Mouse (Mus musculus) kidney, embryonic 16.5 days (tissue): ENCODE measurements around the gene Samd13. TPM values are rescaled to one million over a fixed set of nuclear protein-coding genes. Genes with fewer than 3 reads are reported as not detected.

Experiments
- ATAC-seq: fragments of 200-750 bp; cut with Nextera tagmentation; 2 replicates; pipeline ENCODE4 v1.8.0; 2017; ENCODE audit warnings: moderate TSS enrichment; ENCODE audit not compliant: low FRiP score, low TSS enrichment
- H3K27ac ChIP-seq: fragments of 300-500 bp; sonication (generic); 2 replicates; pipeline ENCODE4 v1.5.1; 2014; ENCODE audit warnings: low read length
- H3K27me3 ChIP-seq: fragments of 300-500 bp; sonication (generic); 2 replicates; pipeline ENCODE4 v1.6.1; 2014; ENCODE audit warnings: low read length, control low read depth, mixed read lengths; ENCODE audit not compliant: insufficient read depth
- H3K36me3 ChIP-seq: fragments of 300-500 bp; sonication (generic); 2 replicates; pipeline ENCODE4 v1.6.1; 2014; ENCODE audit warnings: low read length, control low read depth, mixed read lengths; ENCODE audit not compliant: insufficient read depth
- H3K4me1 ChIP-seq: fragments of 300-500 bp; sonication (generic); 2 replicates; pipeline ENCODE4 v1.6.1; 2014; ENCODE audit warnings: low read length, control low read depth, mixed read lengths; ENCODE audit not compliant: insufficient read depth
- H3K4me2 ChIP-seq: fragments of 300-500 bp; sonication (generic); replicated peaks from 2 replicates; pipeline ENCODE4 v1.6.1; 2014; ENCODE audit warnings: low read depth, low read length
- H3K4me3 ChIP-seq: fragments of 300-500 bp; sonication (generic); 2 replicates; pipeline ENCODE4 v1.5.1; 2014; ENCODE audit warnings: mild to moderate bottlenecking, low read length
- H3K9ac ChIP-seq: fragments of 300-500 bp; sonication (generic); replicated peaks from 2 replicates; pipeline ENCODE4 v1.6.1; 2014; ENCODE audit warnings: low read length
- H3K9me3 ChIP-seq: fragments of 300-500 bp; sonication (generic); 2 replicates; pipeline ENCODE4 v1.6.1; 2016; ENCODE audit warnings: low read length, control low read depth
- WGBS: fragments of 180-500 bp; shearing (Covaris S2); extraction: QIAGEN DNeasy Blood & Tissue Kit; methylation state at CpG from one replicate; pipeline ENCODE4 v1.1.7; 2014; 5-methylcytosine and 5-hydroxymethylcytosine counted together
- polyA plus RNA-seq: library from polyadenylated mRNA; unstranded; fragments of >200 nt; fragmentation: Nextera tagmentation; extraction: Ambion mirVana; gene quantifications from 2 replicates; pipeline ENCODE4 v1.2.1, GENCODE M21; 2015

The Samd13 gene
- polyA plus RNA-seq, 1 experiment from 2014 or later: 1.1 TPM

DNA sequence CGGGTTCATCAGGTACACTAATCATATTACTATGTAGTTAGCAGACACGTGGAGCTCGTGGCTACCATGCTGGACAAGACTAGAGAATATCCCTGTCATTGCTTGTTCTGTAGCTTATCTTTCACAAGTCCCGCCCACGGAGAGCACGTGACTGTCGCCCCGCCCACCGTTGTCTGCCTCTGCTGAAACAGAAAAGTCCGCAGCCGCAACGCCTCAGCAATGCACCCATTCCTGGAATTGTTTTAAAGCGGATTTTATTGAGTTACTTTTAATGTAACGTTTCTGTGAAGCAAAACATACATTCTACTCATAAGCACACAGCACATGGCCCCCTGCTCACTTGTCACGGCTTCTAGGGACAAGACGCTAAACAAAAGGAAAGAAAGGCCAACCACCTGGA lies 5.7 kb downstream of the Samd13 start:
- H3K4me2 ChIP-seq: no peak overlapping the region
- H3K27ac ChIP-seq: no peak overlapping the region
- H3K27me3 ChIP-seq: peaks cover 2% of the 10 kb centered on the region; the same call in 1 of the 2 replicates
- no peak overlapping the region for H3K4me3 ChIP-seq
- no peak for ATAC-seq
- no peak overlapping the region for H3K9ac ChIP-seq
- no peaks in the 10 kb centered on the region for H3K36me3 ChIP-seq
- WGBS: 93% methylated on average over 16 of the region's 16 CpGs
- H3K9me3 ChIP-seq: no peaks in the 10 kb centered on the region
- H3K4me1 ChIP-seq: 0 out of 2 replicates have a peak, but pooled peaks cover 7% of the 10 kb centered on the region

DNA sequence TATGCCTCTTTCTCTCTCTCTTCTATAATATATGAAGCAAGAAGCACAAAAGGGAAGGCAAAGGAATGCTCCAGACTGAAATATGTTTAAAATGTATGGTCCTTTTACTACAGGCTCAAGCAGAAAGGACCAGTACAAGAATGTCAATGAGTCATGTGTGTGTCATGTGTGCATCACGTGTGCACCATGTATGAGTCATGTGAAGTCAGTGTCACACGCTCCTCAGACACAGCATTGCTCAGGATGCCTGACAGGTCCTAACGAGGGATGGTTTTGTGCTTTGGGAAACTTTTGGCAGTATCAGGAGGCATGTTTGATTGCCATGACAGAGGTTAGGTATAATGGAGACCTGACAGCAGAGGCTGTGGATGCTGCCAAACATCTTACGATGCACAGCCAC lies 9.2 kb downstream of the Samd13 start:
- 91% methylated on average over 4 of the region's 4 CpGs for WGBS
- Histone ChIP-seq H3K27me3 (no peaks in the 10 kb centered on the region), H3K36me3 (no peaks in the 10 kb centered on the region)

DNA sequence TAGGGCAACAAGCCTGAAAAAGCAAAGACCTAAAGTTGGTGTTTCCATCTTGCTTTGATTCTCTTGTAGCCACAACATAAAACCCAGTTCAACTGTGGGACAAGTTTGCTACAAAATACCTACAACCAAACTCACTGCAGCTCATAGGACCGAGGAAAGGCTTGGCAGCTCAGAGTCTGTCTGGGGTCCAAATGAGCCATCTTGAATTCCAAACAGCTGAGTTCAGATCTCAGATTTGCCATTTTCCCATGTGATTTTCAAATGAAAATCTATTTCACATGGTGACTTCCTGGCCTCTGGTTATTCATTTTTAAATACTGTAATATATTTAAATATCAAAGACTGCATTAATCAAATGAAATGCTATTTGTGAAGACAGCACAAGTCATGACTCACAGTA lies 10.3 kb downstream of the Samd13 start:
- H3K4me2 ChIP-seq: no peak overlapping the region
- no peaks in the 10 kb centered on the region for H3K27me3 ChIP-seq
- no peaks in the 10 kb centered on the region for H3K4me1 ChIP-seq
- WGBS: 84% methylated on average over 1 of the region's 1 CpGs
- H3K9ac ChIP-seq: no peak overlapping the region
- no peaks in the 10 kb centered on the region for H3K9me3 ChIP-seq
- no peak overlapping the region for H3K4me3 ChIP-seq
- no peak overlapping the region for H3K27ac ChIP-seq
- H3K36me3 ChIP-seq: no peaks in the 10 kb centered on the region
- ATAC-seq: no peak

More for the DNA sequence above, 9.2 kb downstream of the Samd13 start:
- no peak overlapping the region for H3K4me3 ChIP-seq
- no peaks in the 10 kb centered on the region for H3K4me1 ChIP-seq
- H3K9ac ChIP-seq: no peak overlapping the region
- H3K27ac ChIP-seq: no peak overlapping the region
- H3K4me2 ChIP-seq: no peak overlapping the region
- ATAC-seq: no peak
- H3K9me3 ChIP-seq: no peaks in the 10 kb centered on the region

DNA sequence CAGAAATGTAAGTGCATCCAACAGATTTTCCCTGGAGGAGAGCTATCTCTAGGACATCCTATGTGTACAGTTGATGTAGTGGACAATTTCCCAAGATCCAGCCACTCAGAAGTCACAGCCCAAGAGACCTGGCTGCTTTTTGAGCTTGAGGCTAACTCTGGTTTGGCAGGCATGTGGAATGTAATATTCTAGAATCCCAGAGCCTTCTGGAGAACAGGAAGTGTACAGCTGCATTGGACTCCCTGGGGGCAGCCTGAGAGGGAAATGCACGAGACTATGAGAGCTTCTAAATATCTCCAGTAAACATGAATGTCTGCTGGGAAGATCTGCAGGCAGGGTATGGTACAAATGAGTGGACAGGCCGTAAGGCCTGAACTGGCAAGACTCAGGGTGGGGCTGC lies 14.3 kb downstream of the Samd13 start:
- no peaks in the 10 kb centered on the region for H3K9me3 ChIP-seq
- H3K4me3 ChIP-seq: no peak overlapping the region
- WGBS: 56% methylated on average over 2 of the region's 2 CpGs
- no peak overlapping the region for H3K9ac ChIP-seq
- ATAC-seq: no peak
- H3K4me2 ChIP-seq: no peak overlapping the region
- H3K4me1 ChIP-seq: no peaks in the 10 kb centered on the region
- no peak overlapping the region for H3K27ac ChIP-seq
- H3K36me3 ChIP-seq: no peaks in the 10 kb centered on the region
- no peaks in the 10 kb centered on the region for H3K27me3 ChIP-seq

DNA sequence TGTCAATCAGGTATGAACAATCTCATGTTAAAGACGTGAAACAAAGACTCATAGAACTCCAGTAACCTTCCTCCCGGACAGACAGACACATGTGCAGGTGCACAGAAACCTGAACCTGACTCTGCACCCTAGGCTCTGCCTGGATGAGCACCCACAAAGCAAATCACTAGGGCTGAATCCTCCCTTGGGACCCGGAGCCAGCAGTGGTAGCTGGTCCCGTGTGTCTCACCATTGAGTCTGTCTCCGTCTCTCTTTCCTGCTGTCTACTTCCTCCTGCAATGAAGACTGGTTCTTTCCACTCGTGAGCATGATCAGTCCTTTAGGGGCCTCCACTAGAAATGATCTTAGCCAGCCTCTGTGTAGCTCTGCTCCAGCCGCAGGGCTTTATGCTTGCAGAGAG lies 23.5 kb downstream of the Samd13 start:
- no peak overlapping the region for H3K4me2 ChIP-seq
- no peaks in the 10 kb centered on the region for H3K9me3 ChIP-seq
- no peaks in the 10 kb centered on the region for H3K27me3 ChIP-seq
- ATAC-seq: no peak
- 71% methylated on average over 7 of the region's 7 CpGs for WGBS
- H3K27ac ChIP-seq: no peak overlapping the region
- no peak overlapping the region for H3K9ac ChIP-seq
- H3K4me1 ChIP-seq: no peaks in the 10 kb centered on the region
- H3K4me3 ChIP-seq: no peak overlapping the region
- H3K36me3 ChIP-seq: no peaks in the 10 kb centered on the region

DNA sequence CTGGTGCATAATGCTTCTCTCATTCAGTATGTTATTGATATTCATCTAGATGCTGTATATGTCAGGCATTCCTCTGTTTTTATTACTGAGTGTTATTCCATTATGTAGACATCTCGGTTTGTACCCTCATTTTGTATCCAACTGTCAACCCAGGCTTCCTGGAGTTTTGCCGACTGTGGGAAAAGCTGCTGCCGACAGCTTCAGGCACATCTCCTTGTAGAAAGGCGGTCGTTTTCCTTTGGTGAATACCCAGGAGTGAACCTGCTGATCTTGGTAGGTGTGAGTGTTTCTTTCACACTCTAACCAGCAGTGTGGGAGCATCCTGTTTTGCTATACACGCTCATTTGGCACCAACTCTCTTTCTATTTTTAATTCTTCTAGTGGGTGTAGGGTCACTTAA lies 24.4 kb downstream of the Samd13 start:
- no peaks in the 10 kb centered on the region for H3K27me3 ChIP-seq
- no peaks in the 10 kb centered on the region for H3K4me1 ChIP-seq
- H3K9ac ChIP-seq: no peak overlapping the region
- no peak for ATAC-seq
- no peak overlapping the region for H3K4me2 ChIP-seq
- no peak overlapping the region for H3K4me3 ChIP-seq
- H3K9me3 ChIP-seq: no peaks in the 10 kb centered on the region
- H3K27ac ChIP-seq: no peak overlapping the region
- 73% methylated on average over 6 of the region's 6 CpGs for WGBS
- no peaks in the 10 kb centered on the region for H3K36me3 ChIP-seq

DNA sequence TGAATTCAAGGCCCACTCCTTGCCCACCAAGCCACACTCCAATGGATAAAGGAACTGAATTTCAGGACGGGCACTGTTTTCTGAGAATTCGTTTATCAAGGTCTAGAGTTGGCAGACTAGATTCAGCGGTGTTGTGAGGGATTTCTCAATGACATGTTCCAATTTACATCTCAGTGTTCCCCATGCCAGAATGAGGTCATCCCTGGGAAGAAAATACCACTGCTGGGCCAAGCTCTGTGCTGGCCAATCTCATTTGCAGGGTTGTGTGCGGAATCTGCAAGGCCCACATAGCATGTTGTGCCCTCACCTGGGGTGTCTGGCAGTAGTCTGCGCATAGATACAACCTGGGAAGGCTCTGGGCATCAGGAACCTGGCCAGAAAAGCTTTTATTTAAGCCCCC lies 26.1 kb downstream of the Samd13 start:
- Histone ChIP-seq H3K36me3 (no peaks in the 10 kb centered on the region), H3K27ac (no peak overlapping the region), H3K9ac (no peak overlapping the region), H3K4me2 (no peak overlapping the region), H3K27me3 (no peaks in the 10 kb centered on the region), H3K4me3 (no peak overlapping the region), H3K9me3 (no peaks in the 10 kb centered on the region), H3K4me1 (0 out of 2 replicates have a peak, but pooled peaks cover 6% of the 10 kb centered on the region)
- 97% methylated on average over 5 of the region's 5 CpGs for WGBS
- ATAC-seq: no peak

DNA sequence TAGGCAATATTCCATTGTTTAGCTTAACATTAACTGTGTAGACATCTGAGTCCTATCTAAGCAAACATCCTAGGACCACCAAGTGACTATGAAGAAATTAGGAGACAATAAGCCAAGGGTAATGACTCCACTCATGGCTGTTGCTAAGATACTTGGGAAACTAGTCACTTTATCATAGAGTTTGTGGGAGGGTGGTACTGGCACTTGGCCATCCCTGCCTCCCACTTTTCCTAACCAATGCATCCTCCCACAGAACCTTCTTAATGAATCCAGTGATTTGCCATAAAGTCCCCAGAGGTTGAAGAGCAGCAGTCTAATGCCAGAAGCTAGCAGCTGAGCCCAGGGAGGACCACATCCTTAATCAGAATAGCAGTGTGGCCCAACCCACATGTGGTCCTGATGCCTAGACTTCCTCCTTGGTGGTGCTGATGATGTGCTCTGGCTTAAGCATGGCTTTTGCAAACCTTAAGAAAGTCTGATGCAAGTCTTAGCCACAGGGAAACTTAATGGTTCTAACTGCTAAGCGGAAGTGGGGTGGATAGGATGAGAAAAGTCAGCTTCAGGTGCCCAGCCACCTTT lies 27.2 kb downstream of the Samd13 start:
- Histone ChIP-seq H3K9ac (no peak overlapping the region), H3K9me3 (no peaks in the 10 kb centered on the region)
- 96% methylated on average over 1 of the region's 1 CpGs for WGBS

DNA sequence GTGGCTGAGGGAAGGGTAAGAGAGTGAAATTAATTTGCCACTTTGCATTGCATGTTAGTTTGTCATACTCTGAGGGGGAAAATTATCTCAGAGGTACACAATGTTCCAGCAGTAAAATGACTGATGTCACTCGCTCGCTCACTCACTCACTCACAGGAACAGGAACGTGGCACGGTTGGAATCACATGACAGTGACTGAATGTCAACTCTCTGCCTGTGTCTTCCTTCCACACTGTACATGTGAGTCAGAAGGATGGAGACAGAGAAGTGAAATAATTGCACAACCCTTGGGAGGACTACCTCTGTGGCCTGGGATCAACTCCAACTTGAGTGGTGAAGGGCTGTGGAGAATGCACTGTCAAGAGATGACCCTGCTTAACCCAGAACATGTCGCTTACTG lies 28.0 kb downstream of the Samd13 start:
- H3K27ac ChIP-seq: no peak overlapping the region
- no peaks in the 10 kb centered on the region for H3K27me3 ChIP-seq
- no peak overlapping the region for H3K4me2 ChIP-seq
- H3K4me1 ChIP-seq: 0 out of 2 replicates have a peak, but pooled peaks cover 6% of the 10 kb centered on the region
- no peak overlapping the region for H3K9ac ChIP-seq
- 94% methylated on average over 5 of the region's 5 CpGs for WGBS
- no peaks in the 10 kb centered on the region for H3K36me3 ChIP-seq
- no peak for ATAC-seq
- H3K9me3 ChIP-seq: no peaks in the 10 kb centered on the region
- no peak overlapping the region for H3K4me3 ChIP-seq

More for the DNA sequence above, 27.2 kb downstream of the Samd13 start:
- no peaks in the 10 kb centered on the region for H3K27me3 ChIP-seq
- H3K4me3 ChIP-seq: no peak overlapping the region
- 0 out of 2 replicates have a peak, but pooled peaks cover 6% of the 10 kb centered on the region for H3K4me1 ChIP-seq
- ATAC-seq: no peak
- no peak overlapping the region for H3K4me2 ChIP-seq
- H3K36me3 ChIP-seq: no peaks in the 10 kb centered on the region
- no peak overlapping the region for H3K27ac ChIP-seq

DNA sequence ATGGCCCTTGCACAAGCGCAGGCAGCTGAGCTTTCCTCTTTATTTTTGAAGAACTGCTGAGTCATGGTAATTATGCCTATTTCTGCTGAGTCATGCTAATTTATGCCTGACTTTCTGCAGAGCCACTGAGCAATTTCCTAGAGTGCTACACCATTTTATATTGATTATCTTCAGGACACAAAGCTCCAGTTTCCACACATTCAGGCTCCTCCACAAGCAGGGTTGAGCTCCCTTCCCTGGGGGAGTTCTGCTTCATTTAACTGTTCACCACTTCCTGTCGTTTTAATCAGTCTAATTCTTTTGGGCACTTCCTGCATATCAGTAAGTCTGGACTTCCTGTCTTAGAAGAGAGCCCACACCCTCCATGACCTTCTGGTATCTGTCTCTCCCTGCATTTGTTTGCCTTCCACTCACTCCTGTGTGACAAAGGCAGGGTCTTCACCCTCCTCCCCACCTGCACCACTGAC lies 30.2 kb downstream of the Samd13 start:
- H3K9ac ChIP-seq: no peak overlapping the region
- no peak overlapping the region for H3K4me2 ChIP-seq
- ATAC-seq: no peak
- no peaks in the 10 kb centered on the region for H3K9me3 ChIP-seq
- no peaks in the 10 kb centered on the region for H3K27me3 ChIP-seq
- H3K36me3 ChIP-seq: no peaks in the 10 kb centered on the region
- WGBS: 58% methylated on average over 2 of the region's 2 CpGs
- no peak overlapping the region for H3K4me3 ChIP-seq
- 0 out of 2 replicates have a peak, but pooled peaks cover 6% of the 10 kb centered on the region for H3K4me1 ChIP-seq
- no peak overlapping the region for H3K27ac ChIP-seq
